Mouse (Mus musculus): ENCODE measurements around the gene Laptm5.

GRCm38 (mm10) chr4:130914527-130914926 is 1.6 kb downstream of the Laptm5 start:
- TF ChIP-seq CTCF (IDR thresholded peaks at IDR 0.05; ENCODE audit: borderline replicate concordance, control insufficient read depth, extremely low read depth, insufficient read depth, low read length, poor library complexity) (no peak), POLR2A (IDR thresholded peaks at IDR 0.05; ENCODE audit: control insufficient read depth, extremely low read depth, insufficient read depth, low read length, poor library complexity) (no peak)

All from thymus, adult 2 months (tissue).